In genomic region chr1:151686696-151687095, GRCm38 (mm10) we compare ENCODE assay signal across 7 mouse cellular contexts.
DNase-seq lines count a peak whose midpoint lies in the region; ATAC-seq and TF ChIP-seq lines count a peak whose summit lies in the region.

No protein-coding gene starts in this region.

- peaks cover 4% of the 10 kb centered on the region; the same call in 1 of the 2 replicates for H3K4me1 ChIP-seq in spleen, adult 2 months (ENCODE audit: control insufficient read depth, insufficient read depth, insufficient read length)
- no peaks in the 10 kb centered on the region for H3K4me1 ChIP-seq in midbrain, postnatal 0 days (ENCODE audit: insufficient read depth, low read length)

- no peak for TF ChIP-seq CTCF in spleen, adult 2 months (IDR thresholded peaks at IDR 0.05; ENCODE audit: extremely low read depth, insufficient read depth, insufficient read length, insufficient replicate concordance)
- no peak for TF ChIP-seq CTCF in midbrain, postnatal 0 days (IDR thresholded peaks at IDR 0.05)

- 74% methylated on average over 8 of the region's 8 CpGs for WGBS in spleen, adult 2 months
- 75% methylated on average over 8 of the region's 8 CpGs for WGBS in midbrain, postnatal 0 days

- DNase-seq in spleen, adult 2 months (ENCODE audit: low read depth in 1 of 2, low spot score in 2 of 2), result no peak
- DNase-seq in spleen, adult 12 weeks (ENCODE audit: low spot score), result no peak
- peak; percentile 45 for DNase-seq in gastrocnemius, postnatal 14 days
- DNase-seq in kidney, postnatal 36 days, result peak; percentile 13 to 27
- DNase-seq in telencephalon, adult 2 months (ENCODE audit: low read depth, low spot score), result peak; percentile 12
- no peak for DNase-seq in ovary, adult 18-20 months (ENCODE audit: low spot score)
- no peak for DNase-seq in midbrain, postnatal 0 days (ENCODE audit: low spot score)

- H3K9me3 ChIP-seq in midbrain, postnatal 0 days (ENCODE audit: low read length), result no peaks in the 10 kb centered on the region

- intact Hi-C loops in gastrocnemius, postnatal 14 days (cut with DNase I; ENCODE audit: low total_unique reads), result no loop called here

- H3K4me2 ChIP-seq in midbrain, postnatal 0 days (ENCODE audit: low read depth, low read length, poor library complexity, severe bottlenecking), result no peak overlapping the region

- ATAC-seq in midbrain, postnatal 0 days (ENCODE audit: low FRiP score), result no peak

- no peak overlapping the region for H3K9ac ChIP-seq in midbrain, postnatal 0 days (replicated peaks; ENCODE audit: low read length, poor library complexity, severe bottlenecking)

- peak overlapping the region; percentile 39; the same call in 1 of the 2 replicates for H3K27ac ChIP-seq in spleen, adult 2 months (ENCODE audit: insufficient read depth, low read length)
- no peak overlapping the region for H3K27ac ChIP-seq in midbrain, postnatal 0 days (ENCODE audit: low read depth, low read length)

- H3K27me3 ChIP-seq in spleen, adult 2 months (ENCODE audit: control insufficient read depth, insufficient read depth, low read length), result no peaks in the 10 kb centered on the region
- H3K27me3 ChIP-seq in midbrain, postnatal 0 days (ENCODE audit: insufficient read depth, low read length), result no peaks in the 10 kb centered on the region

- no peak for TF ChIP-seq POLR2A in spleen, adult 2 months (IDR thresholded peaks at IDR 0.05; ENCODE audit: low read depth, low read length)

- no peak overlapping the region for H3K4me3 ChIP-seq in spleen, adult 2 months (ENCODE audit: extremely low read depth, insufficient read depth, insufficient read length)
- no peak overlapping the region for H3K4me3 ChIP-seq in midbrain, postnatal 0 days (ENCODE audit: low read depth, low read length)

- no peaks in the 10 kb centered on the region for H3K36me3 ChIP-seq in spleen, adult 2 months (ENCODE audit: control insufficient read depth, insufficient read depth, low read length)
- no peaks in the 10 kb centered on the region for H3K36me3 ChIP-seq in midbrain, postnatal 0 days (ENCODE audit: insufficient read depth, low read length)

Comparison
In these comparisons a context has a peak if more than half of its experiments do, and no peak if none do; other contexts are left out.
1. DNase-seq: peak in gastrocnemius, postnatal 14 days (single experiment), kidney, postnatal 36 days (2 of 2) and telencephalon, adult 2 months (single experiment); none in spleen, adult 2 months (0 of 2), spleen, adult 12 weeks (single experiment), ovary, adult 18-20 months (single experiment) and midbrain, postnatal 0 days (single experiment).